Mouse (Mus musculus): ENCODE measurements at regions not wholly inside any gene's neighbourhood (a gene's known extent, or its start where the extent isn't known, plus 50 kb on each side); places are given as distances from the start of the nearest gene placed in this dataset.
A peak's percentile ranks its signal among the peaks of the same experiment; 100 is the strongest.

GRCm38 (mm10) chr11:111643603-111644002 is 577.6 kb downstream of the Kcnj2 start:
- Histone ChIP-seq H3K36me3 (ENCODE audit: control insufficient read depth, insufficient read depth, low read length) (no peaks in the 10 kb centered on the region), H3K9ac (ENCODE audit: low read depth, low read length, severe bottlenecking) (no peak overlapping the region), H3K4me3 (replicated peaks; ENCODE audit: low read length) (no peak overlapping the region), H3K4me2 (replicated peaks; ENCODE audit: low read depth, low read length, severe bottlenecking) (no peak overlapping the region), H3K27ac (replicated peaks; ENCODE audit: low read depth, low read length) (no peak overlapping the region), H3K4me1 (ENCODE audit: control insufficient read depth, insufficient read depth, low read length) (no peaks in the 10 kb centered on the region), H3K27me3 (ENCODE audit: control insufficient read depth, insufficient read depth, low read length) (no peaks in the 10 kb centered on the region), H3K9me3 (ENCODE audit: control insufficient read depth, low read length) (no peaks in the 10 kb centered on the region)
- no peak for TF ChIP-seq POLR2A (IDR thresholded peaks at IDR 0.05; ENCODE audit: borderline replicate concordance, extremely low read depth, insufficient read depth, insufficient read length)
- WGBS, result 81% methylated on average over 7 of the region's 7 CpGs
- DNase-seq (ENCODE audit: low spot score) (no peak), ATAC-seq (ENCODE audit: low FRiP score, low read depth) (no peak)

DNA sequence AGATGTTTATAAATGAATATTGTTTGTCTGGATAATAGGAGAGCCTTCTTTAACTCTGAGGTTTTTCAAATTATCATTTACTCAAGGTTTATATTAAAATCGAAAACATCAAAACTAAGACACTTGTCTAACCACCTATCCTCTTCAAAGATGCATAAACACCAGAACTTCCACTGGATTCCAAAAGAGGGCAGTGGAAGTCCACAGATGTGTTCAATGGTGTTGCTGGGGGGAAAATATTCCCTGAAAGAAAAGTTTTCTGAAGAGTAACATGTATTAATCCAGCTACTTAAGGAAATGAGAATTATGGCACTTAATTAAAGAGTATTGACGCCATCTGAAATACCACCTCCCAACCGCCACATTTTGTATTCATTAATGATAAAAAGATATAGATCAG is 586.9 kb downstream of the Kcnj2 start:
- no peak for TF ChIP-seq POLR2A (IDR thresholded peaks at IDR 0.05; ENCODE audit: borderline replicate concordance, extremely low read depth, insufficient read depth, insufficient read length)
- no peak overlapping the region for H3K4me2 ChIP-seq (replicated peaks; ENCODE audit: low read depth, low read length, severe bottlenecking)
- H3K27me3 ChIP-seq (ENCODE audit: control insufficient read depth, insufficient read depth, low read length), result no peaks in the 10 kb centered on the region
- no peak overlapping the region for H3K27ac ChIP-seq (replicated peaks; ENCODE audit: low read depth, low read length)
- 27% methylated on average over 3 of the region's 3 CpGs for WGBS
- DNase-seq (ENCODE audit: low spot score) (peak; percentile 55), ATAC-seq (ENCODE audit: low FRiP score, low read depth) (no peak)
- H3K4me3 ChIP-seq (replicated peaks; ENCODE audit: low read length), result no peak overlapping the region
- H3K9me3 ChIP-seq (ENCODE audit: control insufficient read depth, low read length), result no peaks in the 10 kb centered on the region
- no peak overlapping the region for H3K9ac ChIP-seq (ENCODE audit: low read depth, low read length, severe bottlenecking)
- H3K4me1 ChIP-seq (ENCODE audit: control insufficient read depth, insufficient read depth, low read length), result no peaks in the 10 kb centered on the region
- H3K36me3 ChIP-seq (ENCODE audit: control insufficient read depth, insufficient read depth, low read length), result no peaks in the 10 kb centered on the region

DNA sequence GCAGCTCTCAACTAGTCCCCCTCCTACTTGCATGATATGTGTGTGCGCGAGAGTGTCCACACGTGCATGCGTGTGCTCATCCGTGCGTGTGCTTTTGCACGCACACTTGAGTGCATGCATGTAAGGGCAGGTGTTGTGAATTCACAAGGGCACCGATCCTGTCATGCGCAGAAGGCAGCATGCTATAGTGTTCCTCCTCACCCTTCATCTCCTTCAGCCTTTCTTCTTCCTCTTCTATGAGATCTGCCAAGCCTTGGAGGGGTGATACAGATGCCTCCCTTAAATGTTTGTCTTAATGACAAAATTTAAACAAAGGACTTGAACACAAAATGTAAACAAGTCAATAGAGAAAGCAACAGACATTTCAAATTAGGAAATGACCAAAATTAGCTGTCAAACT is 591.8 kb downstream of the Kcnj2 start:
- ATAC-seq (ENCODE audit: low FRiP score, low read depth), result no peak
- no peak for TF ChIP-seq POLR2A (IDR thresholded peaks at IDR 0.05; ENCODE audit: borderline replicate concordance, extremely low read depth, insufficient read depth, insufficient read length)
- WGBS, result 94% methylated on average over 9 of the region's 9 CpGs

GRCm38 (mm10) chr11:111658362-111659309 is 592.7 kb downstream of the Kcnj2 start:
- Histone ChIP-seq H3K9ac (ENCODE audit: low read depth, low read length, severe bottlenecking) (no peak overlapping the region), H3K27me3 (ENCODE audit: control insufficient read depth, insufficient read depth, low read length) (no peaks in the 10 kb centered on the region), H3K4me3 (replicated peaks; ENCODE audit: low read length) (no peak overlapping the region), H3K27ac (replicated peaks; ENCODE audit: low read depth, low read length) (no peak overlapping the region), H3K4me2 (replicated peaks; ENCODE audit: low read depth, low read length, severe bottlenecking) (no peak overlapping the region), H3K36me3 (ENCODE audit: control insufficient read depth, insufficient read depth, low read length) (no peaks in the 10 kb centered on the region), H3K4me1 (ENCODE audit: control insufficient read depth, insufficient read depth, low read length) (peaks cover 4% of the 10 kb centered on the region; the same call in 1 of the 2 replicates), H3K9me3 (ENCODE audit: control insufficient read depth, low read length) (no peaks in the 10 kb centered on the region)
- ATAC-seq (ENCODE audit: low FRiP score, low read depth) (no peak), DNase-seq (ENCODE audit: low spot score) (no peak)
- TF ChIP-seq POLR2A (IDR thresholded peaks at IDR 0.05; ENCODE audit: borderline replicate concordance, extremely low read depth, insufficient read depth, insufficient read length), result no peak
- 41% methylated on average over 15 of the region's 15 CpGs for WGBS

More for the DNA sequence above, 591.8 kb downstream of the Kcnj2 start:
- Histone ChIP-seq H3K27me3 (ENCODE audit: control insufficient read depth, insufficient read depth, low read length) (no peaks in the 10 kb centered on the region), H3K36me3 (ENCODE audit: control insufficient read depth, insufficient read depth, low read length) (no peaks in the 10 kb centered on the region), H3K27ac (replicated peaks; ENCODE audit: low read depth, low read length) (no peak overlapping the region), H3K9me3 (ENCODE audit: control insufficient read depth, low read length) (no peaks in the 10 kb centered on the region), H3K9ac (ENCODE audit: low read depth, low read length, severe bottlenecking) (no peak overlapping the region), H3K4me3 (replicated peaks; ENCODE audit: low read length) (no peak overlapping the region), H3K4me1 (ENCODE audit: control insufficient read depth, insufficient read depth, low read length) (peaks cover 4% of the 10 kb centered on the region; the same call in 1 of the 2 replicates), H3K4me2 (replicated peaks; ENCODE audit: low read depth, low read length, severe bottlenecking) (no peak overlapping the region)
- no peak for DNase-seq (ENCODE audit: low spot score)

GRCm38 (mm10) chr11:111663269-111663668 is 597.3 kb downstream of the Kcnj2 start:
- no peak for ATAC-seq (ENCODE audit: low FRiP score, low read depth)
- H3K36me3 ChIP-seq (ENCODE audit: control insufficient read depth, insufficient read depth, low read length), result no peaks in the 10 kb centered on the region
- no peak overlapping the region for H3K4me3 ChIP-seq (replicated peaks; ENCODE audit: low read length)
- 17% methylated on average over 3 of the region's 3 CpGs for WGBS
- H3K9ac ChIP-seq (ENCODE audit: low read depth, low read length, severe bottlenecking), result no peak overlapping the region
- no peaks in the 10 kb centered on the region for H3K9me3 ChIP-seq (ENCODE audit: control insufficient read depth, low read length)
- DNase-seq (ENCODE audit: low spot score), result no peak
- H3K27ac ChIP-seq (replicated peaks; ENCODE audit: low read depth, low read length), result no peak overlapping the region
- H3K4me1 ChIP-seq (ENCODE audit: control insufficient read depth, insufficient read depth, low read length), result peaks cover 3% of the 10 kb centered on the region; the same call in 1 of the 2 replicates
- H3K27me3 ChIP-seq (ENCODE audit: control insufficient read depth, insufficient read depth, low read length), result no peaks in the 10 kb centered on the region
- no peak overlapping the region for H3K4me2 ChIP-seq (replicated peaks; ENCODE audit: low read depth, low read length, severe bottlenecking)
- TF ChIP-seq POLR2A (IDR thresholded peaks at IDR 0.05; ENCODE audit: borderline replicate concordance, extremely low read depth, insufficient read depth, insufficient read length), result no peak

Data from limb, embryonic 14.5 days (tissue).